Mouse (Mus musculus): ENCODE results near the gene Acta1.

DNA sequence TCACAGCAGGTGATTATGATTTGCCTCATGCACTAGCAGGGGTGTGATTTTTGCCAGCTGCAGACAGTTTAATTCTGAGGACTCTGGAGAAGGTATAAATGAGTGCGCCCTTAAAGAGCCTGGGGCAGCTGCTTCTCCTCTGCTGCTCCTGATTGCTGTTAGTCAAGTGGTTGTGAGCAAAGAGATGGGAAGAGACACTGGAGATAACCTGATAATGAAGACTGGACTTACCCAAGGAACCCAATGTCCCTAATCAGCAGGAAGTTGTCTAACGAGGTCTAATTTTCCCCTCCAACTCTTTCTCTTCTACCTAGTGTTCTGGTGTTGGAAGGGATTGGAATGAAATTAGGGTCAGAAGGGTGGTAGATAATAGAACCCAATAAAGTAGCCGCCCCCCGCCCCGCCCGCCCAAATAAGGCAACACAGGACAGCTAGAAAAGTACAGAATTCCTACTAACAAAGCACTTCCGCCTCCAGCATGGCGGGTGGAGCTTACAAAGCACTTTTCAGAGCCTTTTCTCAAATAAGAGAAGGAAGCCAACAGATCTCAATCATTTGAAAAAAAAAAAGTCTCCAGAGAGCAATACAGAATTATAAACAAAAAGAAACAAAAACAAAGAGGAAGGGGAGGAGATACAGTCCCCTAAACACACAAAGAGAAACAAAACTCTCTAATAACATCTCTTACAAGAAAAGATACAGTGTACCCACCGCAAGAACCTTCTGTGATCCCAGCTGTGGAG, 39.6 kb downstream of the Acta1 start:
- TF ChIP-seq CTCF (IDR thresholded peaks at IDR 0.05; ENCODE audit: insufficient read depth, low read depth, low read length) (no peak), POLR2A (IDR thresholded peaks at IDR 0.05; ENCODE audit: insufficient read depth, low read depth, low read length) (no peak)
